10 mouse cellular contexts compared by ENCODE assay signal in the genomic region with DNA sequence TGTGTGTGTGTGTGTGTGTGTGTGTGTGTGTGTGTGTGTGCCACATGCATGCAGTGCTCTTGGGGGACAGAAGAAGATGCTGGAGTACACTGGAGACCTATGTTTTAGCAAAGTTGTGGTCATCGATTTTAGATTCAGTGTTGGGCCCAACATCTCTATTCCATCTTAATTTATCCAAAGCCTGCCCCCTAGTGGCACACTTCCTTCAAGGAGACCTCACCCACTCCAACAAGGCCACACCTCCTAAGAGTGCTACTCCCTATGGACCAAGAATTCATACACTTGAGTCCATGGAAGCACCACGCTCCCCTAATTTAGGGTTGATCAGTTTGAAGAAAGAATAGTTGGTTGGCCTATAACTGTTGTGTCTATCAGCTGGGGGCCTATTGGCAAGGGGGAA. TPM values are rescaled to one million over a fixed set of nuclear protein-coding genes. Genes with fewer than 3 reads are reported as not detected.
DNase-seq lines count a peak whose midpoint lies in the region; ATAC-seq and TF ChIP-seq lines count a peak whose summit lies in the region.
"Had no signal": no experiment of that assay in that cellular context is flagged by ENCODE, and none has a peak within 500 bp of the region (broad histone marks: within the 10 kb centered on the region; RNA-seq: fewer than 3 reads in every experiment).

No protein-coding gene starts in this region.

- no peak overlapping the region for H3K27ac ChIP-seq in kidney, embryonic 16.5 days (ENCODE audit: low read length)
- no peak overlapping the region for H3K27ac ChIP-seq in ES-Bruce4 (ENCODE audit: insufficient read depth, low read length)
- H3K27ac ChIP-seq: embryonic facial prominence, embryonic 13.5 days had no signal

- peak; percentile 38 for TF ChIP-seq CTCF in ES-Bruce4 (IDR thresholded peaks at IDR 0.05; ENCODE audit: low read depth, low read length)

- H3K4me3 ChIP-seq in kidney, embryonic 16.5 days (ENCODE audit: low read length) = no peak overlapping the region
- H3K4me3 ChIP-seq in ES-Bruce4 (ENCODE audit: low read depth, low read length) = no peak overlapping the region
- H3K4me3 ChIP-seq: embryonic facial prominence, embryonic 13.5 days had no signal

- no peak for ATAC-seq in kidney, embryonic 16.5 days (ENCODE audit: low FRiP score, low TSS enrichment)
- ATAC-seq in megakaryocyte, adult 5-6 weeks (ENCODE audit: poor library complexity, severe bottlenecking) = peak; percentile 30; the same call in 1 of the 2 replicates

- no peaks in the 10 kb centered on the region for H3K9me3 ChIP-seq in kidney, embryonic 16.5 days (ENCODE audit: low read length)
- H3K9me3 ChIP-seq in ES-Bruce4 (replicated peaks; ENCODE audit: control insufficient read depth, insufficient read depth, low read length, poor library complexity, severe bottlenecking) = no peaks in the 10 kb centered on the region
- H3K9me3 ChIP-seq: embryonic facial prominence, embryonic 13.5 days had no signal

- no peak overlapping the region for H3K9ac ChIP-seq in kidney, embryonic 16.5 days (replicated peaks; ENCODE audit: low read length)
- H3K9ac ChIP-seq in ES-Bruce4 (ENCODE audit: low read depth, poor library complexity, severe bottlenecking) = no peak overlapping the region
- H3K9ac ChIP-seq: embryonic facial prominence, embryonic 13.5 days had no signal

- 93% methylated on average over 2 of the region's 2 CpGs for WGBS in kidney, embryonic 16.5 days

- no peaks in the 10 kb centered on the region for H3K27me3 ChIP-seq in kidney, embryonic 16.5 days (ENCODE audit: insufficient read depth, low read length)
- no peaks in the 10 kb centered on the region for H3K27me3 ChIP-seq in ES-Bruce4 (ENCODE audit: control insufficient read depth, insufficient read depth, low read length, poor library complexity, severe bottlenecking)
- H3K27me3 ChIP-seq: embryonic facial prominence, embryonic 13.5 days had no signal

- H3K4me2 ChIP-seq in kidney, embryonic 16.5 days (replicated peaks; ENCODE audit: low read depth, low read length) = no peak overlapping the region
- H3K4me2 ChIP-seq: embryonic facial prominence, embryonic 13.5 days had no signal

- DNase-seq in kidney, adult 9 months = peak; percentile 53
- DNase-seq in adrenal gland, postnatal 25 days = peak; percentile 26
- DNase-seq in neural tube, embryonic 10.5 days (ENCODE audit: extremely low spot score, low spot score) = no peak
- DNase-seq in heart, adult 11 months = no peak
- DNase-seq in heart, adult 9 months (ENCODE audit: low spot score in 2 of 2) = no peak

- no peaks in the 10 kb centered on the region for H3K4me1 ChIP-seq in kidney, embryonic 16.5 days (ENCODE audit: insufficient read depth, low read length)
- no peaks in the 10 kb centered on the region for H3K4me1 ChIP-seq in ES-Bruce4 (ENCODE audit: control insufficient read depth, insufficient read depth, low read length)

- no peaks in the 10 kb centered on the region for H3K36me3 ChIP-seq in kidney, embryonic 16.5 days (ENCODE audit: insufficient read depth, low read length)
- no peaks in the 10 kb centered on the region for H3K36me3 ChIP-seq in ES-Bruce4 (ENCODE audit: control insufficient read depth, insufficient read depth, low read length, poor library complexity, severe bottlenecking)
- H3K36me3 ChIP-seq: embryonic facial prominence, embryonic 13.5 days had no signal

- no peak for TF ChIP-seq POLR2A in ES-Bruce4 (IDR thresholded peaks at IDR 0.05; ENCODE audit: insufficient read depth, low read length)

- no peak for TF ChIP-seq EP300 in ES-Bruce4 (IDR thresholded peaks at IDR 0.05; ENCODE audit: insufficient read depth, low read depth, low read length)

RNA-seq across cellular contexts. Expression of a gene that starts 4.6 kb away (rescaled TPM):
- not detected in 2 replicates for polyA plus RNA-seq in kidney, embryonic 16.5 days (2015; fragmentation: Nextera tagmentation; extraction: Ambion mirVana)
- not detected in 2 replicates for polyA plus RNA-seq in ES-Bruce4 (2011; ENCODE audit: insufficient read depth, insufficient read length, low read depth, missing spikeins)
- not detected in 2 replicates for total RNA-seq in adrenal gland, postnatal 25 days (2021)
- total RNA-seq in megakaryocyte, adult 5-6 weeks (2015) = not detected in 2 replicates
- not detected in 2 replicates for total RNA-seq in megakaryocyte, adult 5-6 weeks (2017)
- total RNA-seq: left cerebral cortex, postnatal 10 days had no signal
- polyA plus RNA-seq: embryonic facial prominence, embryonic 13.5 days had no signal

RNA-seq across cellular contexts. Expression of a gene that starts 12.2 kb away (rescaled TPM):
- polyA plus RNA-seq in kidney, embryonic 16.5 days (2015; fragmentation: Nextera tagmentation; extraction: Ambion mirVana) = 9.0 and 10.2 TPM in 2 replicates
- not detected in 2 replicates for polyA plus RNA-seq in ES-Bruce4 (2011; ENCODE audit: insufficient read depth, insufficient read length, low read depth, missing spikeins)
- not detected in 2 replicates for total RNA-seq in adrenal gland, postnatal 25 days (2021)
- 11.4 and 11.6 TPM in 2 replicates for total RNA-seq in megakaryocyte, adult 5-6 weeks (2015)
- total RNA-seq in megakaryocyte, adult 5-6 weeks (2017) = 8.2 and 10.4 TPM in 2 replicates
- total RNA-seq: left cerebral cortex, postnatal 10 days had no signal
- polyA plus RNA-seq: embryonic facial prominence, embryonic 13.5 days had no signal

RNA-seq across cellular contexts. Expression of a gene that starts 19.7 kb away (rescaled TPM):
- polyA plus RNA-seq in kidney, embryonic 16.5 days (2015; fragmentation: Nextera tagmentation; extraction: Ambion mirVana) = 0.44 TPM in 1 of 2 replicates, not detected in the other
- polyA plus RNA-seq in ES-Bruce4 (2011; ENCODE audit: insufficient read depth, insufficient read length, low read depth, missing spikeins) = not detected in 2 replicates
- total RNA-seq in adrenal gland, postnatal 25 days (2021) = not detected in 2 replicates
- total RNA-seq in megakaryocyte, adult 5-6 weeks (2015) = not detected in 2 replicates
- not detected in 2 replicates for total RNA-seq in megakaryocyte, adult 5-6 weeks (2017)
- total RNA-seq: left cerebral cortex, postnatal 10 days had no signal
- polyA plus RNA-seq: embryonic facial prominence, embryonic 13.5 days had no signal

RNA-seq across cellular contexts. Expression of a gene that starts 21.3 kb away (rescaled TPM):
- 45.5 and 47.7 TPM in 2 replicates for polyA plus RNA-seq in kidney, embryonic 16.5 days (2015; fragmentation: Nextera tagmentation; extraction: Ambion mirVana)
- 7.0 and 7.2 TPM in 2 replicates for polyA plus RNA-seq in ES-Bruce4 (2011; ENCODE audit: insufficient read depth, insufficient read length, low read depth, missing spikeins)
- 28.7 TPM in 2 replicates for total RNA-seq in adrenal gland, postnatal 25 days (2021)
- 36.2 and 44.8 TPM in 2 replicates for total RNA-seq in megakaryocyte, adult 5-6 weeks (2015)
- total RNA-seq in megakaryocyte, adult 5-6 weeks (2017) = 21.0 and 22.3 TPM in 2 replicates

RNA-seq across cellular contexts. Expression of a gene that starts 21.3 kb away (rescaled TPM):
- 8.6 and 8.9 TPM in 2 replicates for polyA plus RNA-seq in kidney, embryonic 16.5 days (2015; fragmentation: Nextera tagmentation; extraction: Ambion mirVana)
- 3.2 and 3.6 TPM in 2 replicates for polyA plus RNA-seq in ES-Bruce4 (2011; ENCODE audit: insufficient read depth, insufficient read length, low read depth, missing spikeins)
- 3.3 and 4.4 TPM in 2 replicates for total RNA-seq in adrenal gland, postnatal 25 days (2021)
- 8.2 and 10.0 TPM in 2 replicates for total RNA-seq in megakaryocyte, adult 5-6 weeks (2015)
- 9.4 and 13.7 TPM in 2 replicates for total RNA-seq in megakaryocyte, adult 5-6 weeks (2017)

Comparison
In these comparisons a context has a peak if more than half of its experiments do, and no peak if none do; other contexts are left out.
1. DNase-seq: peak in kidney, adult 9 months (single experiment) and adrenal gland, postnatal 25 days (single experiment); none in neural tube, embryonic 10.5 days (single experiment), heart, adult 11 months (single experiment) and heart, adult 9 months (0 of 2).